Mouse (Mus musculus) cerebellum, adult 2 months (tissue): Measurements from ENCODE around the gene P3h1.

Experiments
- CTCF ChIP-seq: fragments of 200-500 bp; IDR thresholded peaks from 2 replicates; pipeline ENCODE4 v1.5.1; 2011; ENCODE audit warnings: low read depth, mild to moderate bottlenecking, control low read depth, low read length, moderate library complexity, borderline replicate concordance; ENCODE audit not compliant: insufficient read depth
- POLR2A ChIP-seq: fragments of 200-500 bp; IDR thresholded peaks from 2 replicates; pipeline ENCODE4 v1.6.1; 2011; ENCODE audit warnings: low read length, control low read depth, borderline replicate concordance; ENCODE audit not compliant: insufficient read depth

DNA sequence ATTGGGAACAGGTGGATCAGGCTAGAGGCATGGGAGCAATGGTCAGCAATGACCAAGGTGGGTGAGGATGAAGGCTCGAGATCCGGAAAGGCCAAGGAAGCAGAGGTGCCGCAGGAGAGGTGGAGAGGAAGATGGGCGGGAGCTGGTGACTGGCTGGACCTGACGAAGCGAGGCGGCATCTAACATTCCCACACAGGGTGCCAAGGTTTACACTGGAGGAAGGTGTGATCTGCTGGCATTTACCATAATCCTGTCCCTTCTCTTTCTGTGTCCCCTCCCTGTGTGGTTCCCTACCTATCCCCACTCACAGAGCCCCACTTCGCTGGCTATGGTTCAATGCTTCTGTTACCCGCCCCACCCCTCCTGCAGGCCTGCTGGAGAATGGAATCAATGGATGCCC lies 13.2 kb downstream of the P3h1 start:
- TF ChIP-seq POLR2A (no peak), CTCF (no peak)
